Mouse (Mus musculus): ENCODE measurements around the gene Abhd15. TPM values are rescaled to one million over a fixed set of nuclear protein-coding genes. Genes with fewer than 3 reads are reported as not detected.

Abhd15 gene
- total RNA-seq, 2 experiments from 2014 or later = 1.9 to 2.4 TPM

- DNase-seq (ENCODE audit: low spot score in 2 of 2) = peak; percentile 64 to 66
Measured at GRCm38 (mm10) chr11:77493512-77494343, 21.2 kb upstream of the Abhd15 start, which contains the start of gene Git1. Git1 (plus strand) TSS chr11:77493562.

- DNase-seq (ENCODE audit: low spot score in 2 of 2) = no peak
Measured at GRCm38 (mm10) chr11:77494344-77494676, 20.6 kb upstream of the Abhd15 start.

GRCm38 (mm10) chr11:77494782-77495181, 20.1 kb upstream of the Abhd15 start:
- DNase-seq (ENCODE audit: low spot score in 2 of 2) = no peak

GRCm38 (mm10) chr11:77495507-77495906, 19.4 kb upstream of the Abhd15 start:
- no peak for DNase-seq (ENCODE audit: low spot score in 2 of 2)

GRCm38 (mm10) chr11:77497341-77497756, 17.6 kb upstream of the Abhd15 start:
- DNase-seq (ENCODE audit: low spot score in 2 of 2) = no peak

GRCm38 (mm10) chr11:77497851-77498250, 17.1 kb upstream of the Abhd15 start:
- no peak for DNase-seq (ENCODE audit: low spot score in 2 of 2)

GRCm38 (mm10) chr11:77498261-77499139, 16.4 kb upstream of the Abhd15 start:
- no peak for DNase-seq (ENCODE audit: low spot score in 2 of 2)

GRCm38 (mm10) chr11:77499354-77499753, 15.6 kb upstream of the Abhd15 start:
- DNase-seq (ENCODE audit: low spot score in 2 of 2) = no peak

- no peak for DNase-seq (ENCODE audit: low spot score in 2 of 2)
Measured at GRCm38 (mm10) chr11:77500361-77501325, 14.3 kb upstream of the Abhd15 start.

- peak; percentile 78 to 81 for DNase-seq (ENCODE audit: low spot score in 2 of 2)
Measured at GRCm38 (mm10) chr11:77501392-77501791, 13.5 kb upstream of the Abhd15 start.

GRCm38 (mm10) chr11:77501971-77502370, 12.9 kb upstream of the Abhd15 start:
- no peak for DNase-seq (ENCODE audit: low spot score in 2 of 2)

- no peak for DNase-seq (ENCODE audit: low spot score in 2 of 2)
Measured at GRCm38 (mm10) chr11:77502481-77502880, 12.4 kb upstream of the Abhd15 start.

GRCm38 (mm10) chr11:77503511-77503910, 11.4 kb upstream of the Abhd15 start:
- no peak for DNase-seq (ENCODE audit: low spot score in 2 of 2)

GRCm38 (mm10) chr11:77504377-77504776, 10.5 kb upstream of the Abhd15 start:
- no peak for DNase-seq (ENCODE audit: low spot score in 2 of 2)

- DNase-seq (ENCODE audit: low spot score in 2 of 2) = no peak
Measured at GRCm38 (mm10) chr11:77505291-77505980, 9.5 kb upstream of the Abhd15 start.

- DNase-seq (ENCODE audit: low spot score in 2 of 2) = no peak
Measured at GRCm38 (mm10) chr11:77506273-77506672, 8.6 kb upstream of the Abhd15 start.

GRCm38 (mm10) chr11:77506941-77507340, 8.0 kb upstream of the Abhd15 start:
- no peak for DNase-seq (ENCODE audit: low spot score in 2 of 2)

GRCm38 (mm10) chr11:77507426-77507825, 7.5 kb upstream of the Abhd15 start:
- DNase-seq (ENCODE audit: low spot score in 2 of 2) = no peak

- DNase-seq (ENCODE audit: low spot score in 2 of 2) = peak; percentile 81 to 88
Measured at GRCm38 (mm10) chr11:77508068-77509021, 6.6 kb upstream of the Abhd15 start.

Data from layer of hippocampus, postnatal 14 days (tissue).